Mouse (Mus musculus): ENCODE measurements at regions not wholly inside any gene's neighbourhood (a gene's known extent, or its start where the extent isn't known, plus 50 kb on each side); places are given as distances from the start of the nearest gene placed in this dataset.

GRCm38 (mm10) chr15:64512615-64513014, 304.9 kb upstream of the Gm21798 start:
- no peaks in the 10 kb centered on the region for H3K36me3 ChIP-seq (ENCODE audit: control insufficient read depth, insufficient read depth)
- 95% methylated on average over 3 of the region's 3 CpGs for WGBS

GRCm38 (mm10) chr15:64513501-64514097, 303.9 kb upstream of the Gm21798 start:
- H3K36me3 ChIP-seq (ENCODE audit: control insufficient read depth, insufficient read depth), result no peaks in the 10 kb centered on the region
- H3K9ac ChIP-seq (replicated peaks; ENCODE audit: low read depth, low read length), result no peak overlapping the region
- H3K4me1 ChIP-seq (replicated peaks; ENCODE audit: control insufficient read depth, insufficient read depth, low read length), result no peaks in the 10 kb centered on the region
- ATAC-seq, result no peak
- no peak overlapping the region for H3K27ac ChIP-seq (ENCODE audit: low read length)
- no peak overlapping the region for H3K4me3 ChIP-seq (replicated peaks; ENCODE audit: low read length)
- no peak overlapping the region for H3K4me2 ChIP-seq (ENCODE audit: low read length)
- H3K9me3 ChIP-seq (ENCODE audit: control insufficient read depth, low read length), result no peaks in the 10 kb centered on the region
- no peaks in the 10 kb centered on the region for H3K27me3 ChIP-seq (replicated peaks; ENCODE audit: control insufficient read depth, insufficient read depth, low read length)

More at GRCm38 (mm10) chr15:64512615-64513014, 304.9 kb upstream of the Gm21798 start:
- Histone ChIP-seq H3K27ac (ENCODE audit: low read length) (no peak overlapping the region), H3K4me2 (ENCODE audit: low read length) (no peak overlapping the region), H3K4me1 (replicated peaks; ENCODE audit: control insufficient read depth, insufficient read depth, low read length) (no peaks in the 10 kb centered on the region), H3K9ac (replicated peaks; ENCODE audit: low read depth, low read length) (no peak overlapping the region), H3K9me3 (ENCODE audit: control insufficient read depth, low read length) (no peaks in the 10 kb centered on the region), H3K4me3 (replicated peaks; ENCODE audit: low read length) (no peak overlapping the region), H3K27me3 (replicated peaks; ENCODE audit: control insufficient read depth, insufficient read depth, low read length) (no peaks in the 10 kb centered on the region)
- no peak for ATAC-seq

GRCm38 (mm10) chr15:64515179-64515578, 302.3 kb upstream of the Gm21798 start:
- no peak overlapping the region for H3K4me3 ChIP-seq (replicated peaks; ENCODE audit: low read length)
- H3K9me3 ChIP-seq (ENCODE audit: control insufficient read depth, low read length), result no peaks in the 10 kb centered on the region
- ATAC-seq, result no peak
- no peak overlapping the region for H3K27ac ChIP-seq (ENCODE audit: low read length)
- no peaks in the 10 kb centered on the region for H3K36me3 ChIP-seq (ENCODE audit: control insufficient read depth, insufficient read depth)
- H3K9ac ChIP-seq (replicated peaks; ENCODE audit: low read depth, low read length), result no peak overlapping the region
- H3K4me1 ChIP-seq (replicated peaks; ENCODE audit: control insufficient read depth, insufficient read depth, low read length), result no peaks in the 10 kb centered on the region
- no peaks in the 10 kb centered on the region for H3K27me3 ChIP-seq (replicated peaks; ENCODE audit: control insufficient read depth, insufficient read depth, low read length)
- H3K4me2 ChIP-seq (ENCODE audit: low read length), result no peak overlapping the region

GRCm38 (mm10) chr15:64519207-64519628, 298.3 kb upstream of the Gm21798 start:
- Histone ChIP-seq H3K9me3 (ENCODE audit: control insufficient read depth, low read length) (no peaks in the 10 kb centered on the region), H3K27ac (ENCODE audit: low read length) (no peak overlapping the region), H3K4me1 (replicated peaks; ENCODE audit: control insufficient read depth, insufficient read depth, low read length) (no peaks in the 10 kb centered on the region), H3K9ac (replicated peaks; ENCODE audit: low read depth, low read length) (no peak overlapping the region), H3K36me3 (ENCODE audit: control insufficient read depth, insufficient read depth) (no peaks in the 10 kb centered on the region), H3K27me3 (replicated peaks; ENCODE audit: control insufficient read depth, insufficient read depth, low read length) (no peaks in the 10 kb centered on the region), H3K4me3 (replicated peaks; ENCODE audit: low read length) (no peak overlapping the region), H3K4me2 (ENCODE audit: low read length) (no peak overlapping the region)
- peak; percentile 97 for ATAC-seq
- WGBS, result 15% methylated on average over 4 of the region's 4 CpGs

DNA sequence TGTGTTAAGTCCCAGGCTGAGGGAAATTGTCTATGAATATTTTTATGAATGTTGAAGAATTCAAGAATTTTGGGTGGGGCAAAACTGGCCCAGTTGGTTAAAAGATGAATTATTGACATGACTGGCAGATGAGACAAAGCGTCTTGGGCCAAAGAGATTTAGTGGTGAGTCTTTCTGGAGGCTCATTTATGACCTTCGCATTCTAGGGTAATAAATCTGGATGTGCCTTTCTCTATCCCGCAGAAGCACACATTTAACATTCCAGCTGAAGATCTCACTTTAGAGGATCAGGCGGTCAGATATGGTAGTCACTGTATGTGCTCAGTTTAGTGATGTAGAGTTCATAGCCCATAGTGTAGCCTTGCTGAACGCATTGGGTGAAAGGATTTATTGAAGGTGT, 296.9 kb upstream of the Gm21798 start:
- Histone ChIP-seq H3K36me3 (ENCODE audit: control insufficient read depth, insufficient read depth) (no peaks in the 10 kb centered on the region), H3K9ac (replicated peaks; ENCODE audit: low read depth, low read length) (no peak overlapping the region), H3K4me1 (replicated peaks; ENCODE audit: control insufficient read depth, insufficient read depth, low read length) (no peaks in the 10 kb centered on the region), H3K4me3 (replicated peaks; ENCODE audit: low read length) (no peak overlapping the region), H3K27ac (ENCODE audit: low read length) (no peak overlapping the region), H3K9me3 (ENCODE audit: control insufficient read depth, low read length) (no peaks in the 10 kb centered on the region), H3K27me3 (replicated peaks; ENCODE audit: control insufficient read depth, insufficient read depth, low read length) (no peaks in the 10 kb centered on the region), H3K4me2 (ENCODE audit: low read length) (no peak overlapping the region)
- no peak for ATAC-seq
- WGBS, result 94% methylated on average over 5 of the region's 5 CpGs

GRCm38 (mm10) chr15:64532260-64533120, 285.0 kb upstream of the Gm21798 start:
- Histone ChIP-seq H3K4me3 (replicated peaks; ENCODE audit: low read length) (no peak overlapping the region), H3K27me3 (replicated peaks; ENCODE audit: control insufficient read depth, insufficient read depth, low read length) (no peaks in the 10 kb centered on the region), H3K36me3 (ENCODE audit: control insufficient read depth, insufficient read depth) (no peaks in the 10 kb centered on the region), H3K27ac (ENCODE audit: low read length) (no peak overlapping the region), H3K4me1 (replicated peaks; ENCODE audit: control insufficient read depth, insufficient read depth, low read length) (no peaks in the 10 kb centered on the region), H3K9me3 (ENCODE audit: control insufficient read depth, low read length) (no peaks in the 10 kb centered on the region), H3K4me2 (ENCODE audit: low read length) (no peak overlapping the region), H3K9ac (replicated peaks; ENCODE audit: low read depth, low read length) (no peak overlapping the region)
- no peak for ATAC-seq
- 78% methylated on average over 6 of the region's 6 CpGs for WGBS

- no peak overlapping the region for H3K27ac ChIP-seq (ENCODE audit: low read length)
- no peaks in the 10 kb centered on the region for H3K36me3 ChIP-seq (ENCODE audit: control insufficient read depth, insufficient read depth)
- ATAC-seq, result peak; percentile 50; the same call in 1 of the 2 replicates
- WGBS, result 60% methylated on average over 2 of the region's 2 CpGs
- no peaks in the 10 kb centered on the region for H3K27me3 ChIP-seq (replicated peaks; ENCODE audit: control insufficient read depth, insufficient read depth, low read length)
- no peaks in the 10 kb centered on the region for H3K9me3 ChIP-seq (ENCODE audit: control insufficient read depth, low read length)
- H3K9ac ChIP-seq (replicated peaks; ENCODE audit: low read depth, low read length), result no peak overlapping the region
- H3K4me2 ChIP-seq (ENCODE audit: low read length), result no peak overlapping the region
- no peaks in the 10 kb centered on the region for H3K4me1 ChIP-seq (replicated peaks; ENCODE audit: control insufficient read depth, insufficient read depth, low read length)
- no peak overlapping the region for H3K4me3 ChIP-seq (replicated peaks; ENCODE audit: low read length)
Measured at GRCm38 (mm10) chr15:64533169-64533795, 284.2 kb upstream of the Gm21798 start.

DNA sequence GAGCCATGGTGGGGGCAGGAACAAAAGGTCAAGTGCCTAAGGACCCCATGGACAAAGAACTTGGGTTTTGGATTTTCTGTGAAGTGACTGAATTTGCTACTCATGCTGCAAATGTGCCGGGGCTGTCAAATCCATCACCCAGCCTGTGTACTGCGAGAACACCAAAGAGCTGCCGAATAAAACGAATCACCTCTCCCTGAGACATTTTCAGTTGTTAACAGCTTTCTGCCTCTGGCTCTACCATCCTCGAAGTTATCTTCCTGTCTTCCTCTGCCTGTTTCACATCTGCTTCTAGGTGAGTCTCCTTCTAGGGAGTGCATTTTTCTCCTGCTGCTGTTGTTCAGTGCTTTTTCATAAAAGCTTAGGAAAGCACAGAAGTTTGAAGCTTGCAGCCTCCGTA, 283.3 kb upstream of the Gm21798 start:
- no peak overlapping the region for H3K4me2 ChIP-seq (ENCODE audit: low read length)
- no peaks in the 10 kb centered on the region for H3K4me1 ChIP-seq (replicated peaks; ENCODE audit: control insufficient read depth, insufficient read depth, low read length)
- no peak for ATAC-seq
- H3K27me3 ChIP-seq (replicated peaks; ENCODE audit: control insufficient read depth, insufficient read depth, low read length), result no peaks in the 10 kb centered on the region
- WGBS, result 72% methylated on average over 6 of the region's 6 CpGs
- H3K4me3 ChIP-seq (replicated peaks; ENCODE audit: low read length), result no peak overlapping the region
- H3K36me3 ChIP-seq (ENCODE audit: control insufficient read depth, insufficient read depth), result no peaks in the 10 kb centered on the region
- no peaks in the 10 kb centered on the region for H3K9me3 ChIP-seq (ENCODE audit: control insufficient read depth, low read length)
- H3K27ac ChIP-seq (ENCODE audit: low read length), result no peak overlapping the region
- no peak overlapping the region for H3K9ac ChIP-seq (replicated peaks; ENCODE audit: low read depth, low read length)

DNA sequence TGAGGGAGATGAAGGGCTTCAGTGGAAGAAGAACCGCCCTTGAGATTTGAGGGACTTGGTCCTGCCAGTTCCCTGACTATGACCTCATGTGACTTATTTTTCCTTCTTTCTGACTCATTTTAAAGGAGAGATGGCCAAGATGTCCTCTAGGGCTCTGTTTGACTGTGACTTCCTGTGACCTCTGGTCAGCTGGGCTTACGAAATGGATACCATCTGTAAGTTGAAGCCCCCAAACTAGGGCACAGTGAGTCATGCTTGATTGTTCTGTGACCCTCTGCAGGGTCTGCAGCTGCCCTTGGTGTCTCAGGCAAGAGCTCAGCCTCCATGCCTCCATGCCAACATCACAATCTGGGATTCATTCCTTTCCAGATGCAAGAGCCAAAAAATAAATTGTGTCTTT, 282.3 kb upstream of the Gm21798 start:
- Histone ChIP-seq H3K4me2 (ENCODE audit: low read length) (no peak overlapping the region), H3K4me3 (replicated peaks; ENCODE audit: low read length) (no peak overlapping the region), H3K36me3 (ENCODE audit: control insufficient read depth, insufficient read depth) (no peaks in the 10 kb centered on the region), H3K27me3 (replicated peaks; ENCODE audit: control insufficient read depth, insufficient read depth, low read length) (no peaks in the 10 kb centered on the region), H3K27ac (ENCODE audit: low read length) (no peak overlapping the region), H3K9ac (replicated peaks; ENCODE audit: low read depth, low read length) (no peak overlapping the region), H3K9me3 (ENCODE audit: control insufficient read depth, low read length) (no peaks in the 10 kb centered on the region), H3K4me1 (replicated peaks; ENCODE audit: control insufficient read depth, insufficient read depth, low read length) (no peaks in the 10 kb centered on the region)
- ATAC-seq, result no peak
- 89% methylated on average over 2 of the region's 2 CpGs for WGBS

All from forebrain, embryonic 16.5 days (tissue).